Mouse (Mus musculus) MEL (cell line): ENCODE measurements around the gene Amotl1.

Experiments
- BHLHE40 ChIP-seq: IDR thresholded peaks from 2 replicates; pipeline ENCODE4 v1.6.1; 2012; ENCODE audit warnings: low read depth, mild to moderate bottlenecking, inconsistent platforms, low read length, improper control_type of control experiment, borderline replicate concordance
- CHD2 ChIP-seq: IDR thresholded peaks from 2 replicates; pipeline ENCODE4 v1.6.1; 2011; ENCODE audit warnings: low read length, improper control_type of control experiment
- CTCF ChIP-seq, 3 experiments: IDR thresholded peaks in 2 of 3; conservative IDR thresholded peaks in 1 of 3; 2 replicates each; pipeline ENCODE4 v1.5.1; 2011 to 2012; ENCODE audit warnings: low read length in 3 of 3, low read depth in 2 of 3, mild to moderate bottlenecking in 2 of 3, improper control_type of control experiment in 1 of 3, inconsistent platforms in 1 of 3, mixed read lengths in 1 of 3, moderate library complexity in 1 of 3; ENCODE audit not compliant: control insufficient read depth in 1 of 3, insufficient read depth in 1 of 3, poor library complexity in 1 of 3, severe bottlenecking in 1 of 3
- ELF1 ChIP-seq: IDR thresholded peaks from 2 replicates; pipeline ENCODE4 v1.6.1; 2014; ENCODE audit warnings: low read depth, mild to moderate bottlenecking, inconsistent platforms, low read length, improper control_type of control experiment, moderate library complexity
- EP300 ChIP-seq, 2 experiments: IDR thresholded peaks; 2 replicates each; pipeline ENCODE4 v1.6.1; 2011; ENCODE audit warnings: improper control_type of control experiment in 2 of 2, low read length in 2 of 2, low read depth in 1 of 2, mild to moderate bottlenecking in 1 of 2
- HCFC1 ChIP-seq: IDR thresholded peaks from 2 replicates; pipeline ENCODE4 v1.6.1; 2012; ENCODE audit warnings: low read depth, mild to moderate bottlenecking, inconsistent platforms, low read length, improper control_type of control experiment, moderate library complexity
- NELFE ChIP-seq: IDR thresholded peaks from 2 replicates; pipeline ENCODE4 v1.6.1; 2011; ENCODE audit warnings: low read depth, low read length, improper control_type of control experiment
- POLR2A ChIP-seq, 2 experiments: IDR thresholded peaks; 2 replicates each; pipeline ENCODE4 v1.6.1; 2011 to 2012; ENCODE audit warnings: low read length in 2 of 2, mild to moderate bottlenecking in 2 of 2, control low read depth in 1 of 2, improper control_type of control experiment in 1 of 2, low read depth in 1 of 2, moderate library complexity in 1 of 2; ENCODE audit not compliant: control insufficient read depth in 1 of 2, insufficient read depth in 1 of 2, poor library complexity in 1 of 2
- POLR2AphosphoS5 ChIP-seq: IDR thresholded peaks from 2 replicates; pipeline ENCODE4 v1.6.1; 2012; ENCODE audit warnings: low read depth, borderline replicate concordance, mild to moderate bottlenecking, inconsistent platforms, low read length, moderate library complexity, mixed read lengths
- RCOR1 ChIP-seq: IDR thresholded peaks from 2 replicates; pipeline ENCODE4 v1.6.1; 2012; ENCODE audit warnings: low read depth, mild to moderate bottlenecking, inconsistent platforms, low read length, improper control_type of control experiment
- SMC3 ChIP-seq: IDR thresholded peaks from 2 replicates; pipeline ENCODE4 v1.6.1; 2011; ENCODE audit warnings: low read depth, low read length, improper control_type of control experiment
- USF2 ChIP-seq, 2 experiments: IDR thresholded peaks; 2 replicates each; pipeline ENCODE4 v1.6.1; 2011 to 2012; ENCODE audit warnings: improper control_type of control experiment in 2 of 2, low read length in 2 of 2, borderline replicate concordance in 1 of 2, inconsistent platforms in 1 of 2, low read depth in 1 of 2, mild to moderate bottlenecking in 1 of 2; ENCODE audit not compliant: insufficient read depth in 1 of 2
- ZC3H11A ChIP-seq: IDR thresholded peaks from 2 replicates; pipeline ENCODE4 v1.6.1; 2012; ENCODE audit warnings: low read depth, mild to moderate bottlenecking, inconsistent platforms, low read length, improper control_type of control experiment

- TF ChIP-seq HCFC1 = no peak
- TF ChIP-seq ELF1 = peak; percentile 80
- TF ChIP-seq POLR2A (IDR thresholded peaks at IDR 0.05; ENCODE audit: control insufficient read depth in 1 of 2, insufficient read depth in 1 of 2, low read depth in 1 of 2, low read length in 2 of 2, poor library complexity in 1 of 2) = no peak
- no peak for TF ChIP-seq CTCF (IDR thresholded peaks at IDR 0.05 in 2 of 3, conservative IDR thresholded peaks at IDR 0.05 in 1 of 3; ENCODE audit: control insufficient read depth in 1 of 3, insufficient read depth in 1 of 3, low read depth in 2 of 3, low read length in 3 of 3, poor library complexity in 1 of 3, severe bottlenecking in 1 of 3)
- TF ChIP-seq EP300 (IDR thresholded peaks at IDR 0.05; ENCODE audit: low read depth in 1 of 2, low read length in 2 of 2) = peak; percentile 40 to 60; a peak in 1 of 4 replicates
- peak; percentile 83 for TF ChIP-seq RCOR1
- no peak for TF ChIP-seq USF2 (IDR thresholded peaks at IDR 0.05; ENCODE audit: borderline replicate concordance in 1 of 2, insufficient read depth in 1 of 2, low read depth in 1 of 2, low read length in 2 of 2)
- TF ChIP-seq SMC3 = peak; percentile 26; the same call in 1 of the 2 replicates
- TF ChIP-seq NELFE = no peak
- TF ChIP-seq BHLHE40 = no peak
- no peak for TF ChIP-seq CHD2
- no peak for TF ChIP-seq POLR2AphosphoS5
- no peak for TF ChIP-seq ZC3H11A
These were observed 143.9 kb downstream of the Amotl1 start for GRCm38 (mm10) chr9:14500916-14501424.
